Mouse (Mus musculus) cerebellum, adult 2 months (tissue): Measurements from ENCODE around the gene Ppib.

Source experiments
- CTCF ChIP-seq: fragments of 200-500 bp; IDR thresholded peaks from 2 replicates; pipeline ENCODE4 v1.5.1; 2011; ENCODE audit warnings: low read depth, mild to moderate bottlenecking, control low read depth, low read length, moderate library complexity, borderline replicate concordance; ENCODE audit not compliant: insufficient read depth
- POLR2A ChIP-seq: fragments of 200-500 bp; IDR thresholded peaks from 2 replicates; pipeline ENCODE4 v1.6.1; 2011; ENCODE audit warnings: low read length, control low read depth, borderline replicate concordance; ENCODE audit not compliant: insufficient read depth

DNA sequence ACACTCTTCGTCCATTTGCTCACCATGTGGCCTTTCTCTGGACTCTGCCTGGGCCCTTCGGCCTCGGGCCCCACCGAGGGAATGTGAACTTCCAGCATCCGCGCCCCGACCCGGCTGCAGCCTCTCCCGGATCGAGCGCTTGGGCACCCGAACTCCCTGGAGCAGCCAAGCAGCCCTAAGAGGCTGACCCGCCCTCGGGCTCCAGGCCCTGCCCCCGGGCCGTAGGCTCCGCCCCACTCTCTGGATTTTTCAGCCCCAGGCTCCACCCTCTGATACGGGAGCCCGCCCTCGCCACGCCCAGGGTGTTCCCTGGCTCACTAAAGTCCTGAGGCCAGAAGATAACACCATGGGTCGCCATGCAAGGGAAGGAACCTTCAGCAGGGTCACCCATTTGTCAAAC lies 9.6 kb downstream of the Ppib start, which contains the start of gene Snx22:
- TF ChIP-seq CTCF (no peak), POLR2A (no peak)
